Mouse (Mus musculus) lung, embryonic 16.5 days (tissue): ENCODE measurements around the gene Mark2. TPM values are rescaled to one million over a fixed set of nuclear protein-coding genes. Genes with fewer than 3 reads are reported as not detected.

Experiments used
- polyA plus RNA-seq: library from polyadenylated mRNA; unstranded; fragments of >200 nt; fragmentation: Nextera tagmentation; extraction: Ambion mirVana; gene quantifications from 2 replicates; pipeline ENCODE4 v1.2.1, GENCODE M21; 2015

Gene Mark2
- polyA plus RNA-seq, 1 experiment from 2014 or later, result 33.4 TPM

Other genes starting within 250 kb of the Mark2 start
- 0.99 and 1.1 TPM in 2 replicates for gene Flrt1, start 236.1 kb downstream of the Mark2 start, polyA plus RNA-seq
- 176 and 187 TPM in 2 replicates for gene Otub1, start 135.5 kb downstream of the Mark2 start, polyA plus RNA-seq
- gene Cox8a, start 124.2 kb downstream of the Mark2 start, polyA plus RNA-seq, result 899 and 904 TPM in 2 replicates
- gene Naa40, start 100.7 kb downstream of the Mark2 start, polyA plus RNA-seq, result 54.3 and 56.1 TPM in 2 replicates
- gene Rcor2, start 74.5 kb downstream of the Mark2 start, polyA plus RNA-seq, result 5.9 and 8.5 TPM in 2 replicates
- 24.8 and 25.7 TPM in 2 replicates for gene Spindoc, start 41.1 kb upstream of the Mark2 start, polyA plus RNA-seq
- gene 2700081O15Rik, start 75.8 kb upstream of the Mark2 start, polyA plus RNA-seq, result 5.0 TPM in 2 replicates
- 123 and 126 TPM in 2 replicates for gene Rtn3, start 141.4 kb upstream of the Mark2 start, polyA plus RNA-seq
- gene Atl3, start 152.2 kb upstream of the Mark2 start, polyA plus RNA-seq, result 17.2 and 21.2 TPM in 2 replicates
- gene Pla2g16, start 215.6 kb upstream of the Mark2 start, polyA plus RNA-seq, result 17.1 and 18.0 TPM in 2 replicates